Mouse (Mus musculus): ENCODE measurements around the gene Gpr22.

Gene Gpr22

GRCm38 (mm10) chr12:31665999-31666398, 47.7 kb downstream of the Gpr22 start:
- no peak for DNase-seq

All from heart, adult 11 months (tissue).